Mouse (Mus musculus) testis, adult 2 months (tissue): ENCODE data around the gene Rxylt1.
A peak's percentile ranks its signal among the peaks of the same experiment; 100 is the strongest.

Experiments
- CTCF ChIP-seq: fragments of 200-500 bp; IDR thresholded peaks from 2 replicates; pipeline ENCODE4 v1.5.1; 2012; ENCODE audit warnings: low read depth, mild to moderate bottlenecking, inconsistent platforms, low read length, moderate library complexity; ENCODE audit not compliant: control insufficient read depth, insufficient read depth, insufficient replicate concordance
- POLR2A ChIP-seq: fragments of 200-500 bp; IDR thresholded peaks from 2 replicates; pipeline ENCODE4 v1.6.1; 2012; ENCODE audit warnings: low read depth, mild to moderate bottlenecking, inconsistent platforms, low read length, moderate library complexity; ENCODE audit not compliant: control insufficient read depth

GRCm38 (mm10) chr10:122040372-122040771 is 56.8 kb downstream of the Rxylt1 start:
- TF ChIP-seq POLR2A (no peak), CTCF (peak; percentile 77; the same call in 1 of the 2 replicates)
